Mouse (Mus musculus) left cerebral cortex, adult 18-20 months (tissue): ENCODE measurements around the gene Fastkd2. TPM values are rescaled to one million over a fixed set of nuclear protein-coding genes. Genes with fewer than 3 reads are reported as not detected.

Experiments
- DNase-seq, 2 experiments: peaks; one replicate each; pipeline ENCODE4 v3.0.0; 2021 to 2022; ENCODE audit warnings: low spot score in 2 of 2, mixed read lengths in 1 of 2
- long read RNA-seq, 2 experiments: library from polyadenylated mRNA; stranded (forward); transcript quantifications; one replicate each; pipeline ENCODE4 v2.0.0; 2021
- total RNA-seq, 2 experiments: library from RNA; stranded (reverse); gene quantifications; 2 replicates each; pipeline ENCODE4 v1.2.3; 2021

The Fastkd2 gene
- total RNA-seq = 10 to 100 TPM; 20.0 to 23.5 TPM
- long read RNA-seq, experiment 1, full-length matches to known transcripts = 13 of 19 reads
- long read RNA-seq, experiment 1, partial matches to known transcripts = 0 of 19 reads
- long read RNA-seq, experiment 1, other reads (novel, unspliced or antisense) = 6 of 19 reads
- long read RNA-seq, experiment 2, full-length matches to known transcripts = 24 of 28 reads
- long read RNA-seq, experiment 2, partial matches to known transcripts = 2 of 28 reads
- long read RNA-seq, experiment 2, other reads (novel, unspliced or antisense) = 2 of 28 reads

GRCm38 (mm10) chr1:63730240-63730771, at the start of gene Fastkd2, which contains the start of gene Mdh1b:
Fastkd2 (plus strand) TSS chr1:63730614.
Mdh1b (minus strand) TSS chr1:63730318.
- peak; percentile 92 for DNase-seq

DNA sequence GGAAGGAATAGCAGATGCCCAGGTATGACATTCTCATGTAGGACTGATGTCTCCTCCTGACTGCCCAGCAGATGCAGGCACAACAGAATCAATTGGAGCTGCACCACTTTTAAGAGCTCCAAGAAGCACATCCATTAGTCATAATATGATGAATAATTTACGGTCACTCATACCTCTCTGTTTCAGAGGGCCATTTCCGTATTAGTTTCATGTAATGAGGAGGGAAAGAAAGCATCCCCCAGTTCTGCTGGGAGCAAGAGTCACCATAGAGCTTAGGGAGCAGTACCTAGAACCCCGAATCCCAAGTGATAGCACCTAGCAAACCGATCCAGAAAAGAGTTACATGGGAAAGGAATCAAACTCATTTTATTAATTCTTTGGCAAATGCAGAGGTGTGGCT, 43.6 kb upstream of the Fastkd2 start, which contains the start of gene Dytn:
Dytn (minus strand) TSS at position 101 of the 400 bp plus-strand sequence.
- DNase-seq = no peak

GRCm38 (mm10) chr1:63696861-63697260, 33.6 kb upstream of the Fastkd2 start:
- no peak for DNase-seq

GRCm38 (mm10) chr1:63705733-63706132, 24.7 kb upstream of the Fastkd2 start:
- no peak for DNase-seq

DNA sequence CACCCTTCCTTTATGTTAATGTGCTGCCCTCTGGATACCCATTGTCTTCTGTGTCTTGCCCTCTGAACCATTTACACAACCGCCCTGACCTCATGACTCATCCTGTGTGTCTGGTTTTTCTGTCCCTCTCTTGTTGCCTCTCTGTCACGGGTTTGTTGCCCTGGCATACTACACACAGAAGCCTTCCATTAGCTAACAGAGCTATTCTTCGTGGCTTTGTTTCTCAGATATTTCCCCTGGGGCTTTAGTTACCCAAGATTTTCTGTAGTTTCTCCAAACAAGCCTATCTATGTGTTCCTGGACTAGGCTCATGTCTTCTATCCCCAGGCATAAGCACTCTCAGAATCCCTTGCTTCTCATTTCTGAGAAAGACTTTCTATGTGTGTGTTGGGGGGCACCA, 21.5 kb upstream of the Fastkd2 start:
- no peak for DNase-seq

- peak; percentile 5 to 10 for DNase-seq
These were observed 10.3 kb upstream of the Fastkd2 start for GRCm38 (mm10) chr1:63720161-63720560.

- DNase-seq = peak in 1 of 2 experiments; percentile 6
These were observed 618 bp upstream of the Fastkd2 start for GRCm38 (mm10) chr1:63729796-63730195.

- DNase-seq = no peak
These were observed 25.6 kb downstream of the Fastkd2 start for GRCm38 (mm10) chr1:63756005-63756404.

DNA sequence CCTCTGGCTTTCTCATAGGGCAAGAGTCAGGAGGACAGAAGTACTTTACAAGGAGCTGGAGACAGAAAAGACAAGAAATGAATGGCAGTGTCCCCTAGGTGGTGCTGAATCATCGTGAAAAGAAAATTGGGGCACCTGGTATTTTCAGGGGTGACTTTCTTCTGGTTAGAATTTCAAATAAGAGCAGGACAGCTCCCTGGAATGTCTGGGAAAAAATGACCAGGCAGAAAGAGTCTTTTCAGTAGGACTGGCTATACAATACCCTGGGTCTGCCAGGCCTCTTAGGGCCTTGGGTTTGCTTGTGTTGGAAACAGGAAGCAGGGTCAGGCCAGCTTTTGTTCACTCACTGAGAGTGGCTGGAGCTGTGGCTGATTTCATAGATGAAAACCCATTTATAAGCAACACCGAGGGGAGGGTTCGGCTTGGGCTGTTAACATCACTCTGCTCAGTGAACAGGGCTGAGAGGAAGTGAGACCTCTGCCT, 32.8 kb downstream of the Fastkd2 start:
- DNase-seq = peak; percentile 64 to 65

GRCm38 (mm10) chr1:63763881-63764386, 33.5 kb downstream of the Fastkd2 start:
- no peak for DNase-seq

DNA sequence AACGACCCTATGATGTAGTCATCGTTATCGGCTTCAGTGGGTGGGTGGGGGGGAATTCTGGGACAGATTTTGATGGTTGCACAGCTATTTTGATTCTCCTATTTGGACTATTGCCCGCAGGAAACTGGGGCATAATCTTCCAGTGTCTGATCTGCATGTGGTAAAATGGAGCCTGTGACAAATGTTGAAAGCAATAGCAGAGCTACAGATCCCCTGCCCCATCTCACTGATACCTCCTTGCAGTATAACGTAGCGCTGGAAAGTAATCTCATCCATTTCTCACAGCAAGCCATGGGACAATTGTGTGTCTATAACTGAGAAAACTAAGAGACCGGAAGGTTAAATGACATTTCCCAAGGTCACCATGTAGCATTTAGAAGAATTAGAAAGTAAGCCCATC, 34.0 kb downstream of the Fastkd2 start:
- no peak for DNase-seq

GRCm38 (mm10) chr1:63768112-63768511, 37.7 kb downstream of the Fastkd2 start:
- DNase-seq = no peak

DNA sequence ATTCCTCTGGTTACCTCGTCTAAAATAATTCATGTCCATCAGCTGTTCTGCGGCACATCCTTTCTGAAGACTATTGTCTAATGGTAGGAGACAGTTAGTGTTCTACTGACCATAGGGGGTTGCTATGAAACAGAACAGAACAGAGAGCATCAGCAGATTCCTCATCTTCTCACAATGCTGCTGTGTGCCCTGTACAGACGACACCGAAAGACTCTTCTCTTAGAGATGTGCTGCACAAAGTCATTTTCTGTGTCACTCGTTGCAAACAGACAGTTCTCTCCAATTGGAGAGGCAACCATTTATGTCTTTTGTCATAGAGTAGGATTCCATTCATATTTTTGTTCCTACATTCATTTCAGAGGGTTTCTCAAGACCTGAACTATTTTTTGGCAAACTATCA, 38.8 kb downstream of the Fastkd2 start, which contains the start of gene 4933402D24Rik:
4933402D24Rik (minus strand) TSS at position 101 of the 400 bp plus-strand sequence.
- DNase-seq = no peak

DNA sequence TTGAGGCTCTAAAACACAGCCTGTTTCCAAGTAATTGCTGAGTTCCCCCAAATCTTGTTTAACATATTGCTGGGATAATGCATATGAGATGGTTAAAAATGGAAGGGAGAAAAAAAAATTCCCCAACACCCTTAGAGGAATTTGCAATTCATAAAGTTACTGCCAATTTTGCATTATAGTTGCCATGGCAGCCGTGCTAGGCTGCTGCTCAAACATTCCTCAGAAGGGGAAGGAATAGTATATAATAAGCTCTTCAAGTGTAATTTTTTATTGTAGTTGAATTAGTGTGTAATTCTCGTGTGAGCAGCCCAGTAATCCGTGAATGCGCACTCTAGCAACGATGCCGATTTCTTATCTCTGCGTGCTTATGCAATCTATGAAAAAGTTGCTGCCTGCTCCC, 39.9 kb downstream of the Fastkd2 start:
- DNase-seq = peak in 1 of 2 experiments; percentile 31

- no peak for DNase-seq
These were observed 46.0 kb downstream of the Fastkd2 start for GRCm38 (mm10) chr1:63776396-63776795.

DNA sequence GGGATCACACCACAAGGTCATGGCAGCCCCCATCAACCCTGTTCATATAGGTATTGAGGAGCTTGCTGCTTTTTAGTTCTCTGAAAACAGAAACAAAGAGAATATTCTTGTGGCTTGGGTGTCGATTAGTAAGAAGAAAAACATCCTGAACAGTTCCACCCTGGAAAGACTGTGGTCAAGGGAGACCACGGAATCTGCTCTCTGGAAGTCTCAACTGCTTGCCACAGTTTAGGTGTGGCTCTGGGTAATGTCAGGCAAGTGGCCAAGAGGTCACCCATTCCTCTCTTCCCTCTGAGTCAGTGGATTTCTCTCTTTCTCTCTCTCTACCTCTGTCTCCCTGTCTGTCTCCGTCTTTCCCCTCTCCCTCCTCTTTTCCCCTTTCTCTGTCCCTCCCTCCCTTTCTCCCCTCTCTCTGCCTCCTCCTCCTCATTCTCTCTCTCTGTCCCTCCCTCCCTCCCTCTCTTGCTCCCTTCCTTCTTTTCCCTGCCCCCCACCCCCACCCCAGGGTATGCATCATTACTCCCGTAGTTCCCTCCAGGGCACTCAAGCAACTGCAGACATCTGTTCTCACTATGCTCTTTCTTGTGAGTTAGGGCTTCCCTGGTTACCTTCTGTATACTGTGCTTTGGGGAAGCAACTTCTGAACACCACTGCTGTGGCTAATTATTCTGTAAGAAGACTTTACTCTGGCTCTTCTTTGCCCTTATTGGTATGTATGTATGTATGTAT, 46.7 kb downstream of the Fastkd2 start:
- DNase-seq = no peak

GRCm38 (mm10) chr1:63794326-63794725, 63.9 kb downstream of the Fastkd2 start:
- no peak for DNase-seq
